Mouse (Mus musculus) spleen, adult 2 months (tissue): ENCODE measurements around the gene Tmem150b. TPM values are rescaled to one million over a fixed set of nuclear protein-coding genes. Genes with fewer than 3 reads are reported as not detected.

Experiments used
- DNase-seq, 2 experiments: peaks; one replicate each; pipeline versions ENCODE4 v3.0.0 to v3.0.0-alpha.2; 2012 to 2021; ENCODE audit warnings: low spot score in 2 of 2, low read depth in 1 of 2
- H3K27ac ChIP-seq: fragments of 200-500 bp; 2 replicates; pipeline ENCODE4 v1.5.1; 2012; ENCODE audit warnings: low read length, inconsistent platforms; ENCODE audit not compliant: insufficient read depth
- H3K27me3 ChIP-seq: fragments of 200-500 bp; 2 replicates; pipeline ENCODE4 v1.6.1; 2012; ENCODE audit warnings: mild to moderate bottlenecking, moderate library complexity, low read length, inconsistent platforms; ENCODE audit not compliant: control insufficient read depth, insufficient read depth
- H3K36me3 ChIP-seq: fragments of 200-500 bp; 2 replicates; pipeline ENCODE4 v1.6.1; 2012; ENCODE audit warnings: mild to moderate bottlenecking, low read length, inconsistent platforms; ENCODE audit not compliant: control insufficient read depth, insufficient read depth
- H3K4me1 ChIP-seq: fragments of 200-500 bp; 2 replicates; pipeline ENCODE4 v1.6.1; 2011; ENCODE audit warnings: inconsistent platforms; ENCODE audit not compliant: control insufficient read depth, insufficient read depth, insufficient read length
- H3K4me3 ChIP-seq: fragments of 200-500 bp; 2 replicates; pipeline ENCODE4 v1.5.1; 2011; ENCODE audit warnings: mild to moderate bottlenecking, inconsistent platforms; ENCODE audit not compliant: insufficient read depth, insufficient read length; ENCODE audit errors: extremely low read depth
- CTCF ChIP-seq: fragments of 200-500 bp; IDR thresholded peaks from 2 replicates; pipeline ENCODE4 v1.5.1; 2011; ENCODE audit warnings: mild to moderate bottlenecking, inconsistent platforms; ENCODE audit not compliant: insufficient read depth, insufficient read length, insufficient replicate concordance; ENCODE audit errors: extremely low read depth
- POLR2A ChIP-seq: fragments of 200-500 bp; IDR thresholded peaks from 2 replicates; pipeline ENCODE4 v1.6.1; 2011; ENCODE audit warnings: low read depth, low read length, inconsistent platforms
- WGBS: fragments of 180-500 bp; shearing (Covaris S2); methylation state at CpG from one replicate; pipeline ENCODE4 v1.1.7; 2018; 5-methylcytosine and 5-hydroxymethylcytosine counted together
- polyA plus RNA-seq: library from polyadenylated mRNA; depleted of rRNA; stranded (reverse); fragments of >200 nt; gene quantifications from 2 replicates; pipeline ENCODE4 v1.2.3, GENCODE M21; 2012

The Tmem150b gene
- polyA plus RNA-seq, 1 experiment, result 3.8 TPM

DNA sequence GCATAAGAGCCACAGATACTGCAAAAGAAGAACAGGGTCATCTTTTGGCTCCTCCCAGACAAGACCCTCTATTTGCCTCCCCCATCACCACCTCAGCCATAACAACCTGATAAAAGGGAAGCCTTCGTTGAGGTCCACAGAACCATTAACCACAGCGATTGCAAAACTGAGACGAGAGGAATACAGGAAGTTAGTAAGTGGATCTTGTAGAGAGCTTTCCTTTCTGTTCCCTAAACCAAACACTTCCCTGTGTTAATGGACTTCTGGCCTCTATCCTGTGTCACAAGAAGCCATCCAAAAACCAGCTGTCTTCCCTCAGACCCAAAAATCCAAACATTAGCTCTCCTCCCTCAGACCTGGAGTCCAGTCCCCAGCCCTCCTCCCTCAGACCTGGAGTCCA, 690 bp downstream of the Tmem150b start:
- Histone ChIP-seq H3K27me3 (no peaks in the 10 kb centered on the region), H3K4me3 (no peak overlapping the region), H3K27ac (peak overlapping the region; percentile 48; the same call in 1 of the 2 replicates), H3K4me1 (peaks cover 5% of the 10 kb centered on the region; the same call in 1 of the 2 replicates), H3K36me3 (no peaks in the 10 kb centered on the region)
- no peak for DNase-seq
- 10% methylated on average over 3 of the region's 3 CpGs for WGBS
- no peak for TF ChIP-seq POLR2A
- TF ChIP-seq CTCF, result no peak

DNA sequence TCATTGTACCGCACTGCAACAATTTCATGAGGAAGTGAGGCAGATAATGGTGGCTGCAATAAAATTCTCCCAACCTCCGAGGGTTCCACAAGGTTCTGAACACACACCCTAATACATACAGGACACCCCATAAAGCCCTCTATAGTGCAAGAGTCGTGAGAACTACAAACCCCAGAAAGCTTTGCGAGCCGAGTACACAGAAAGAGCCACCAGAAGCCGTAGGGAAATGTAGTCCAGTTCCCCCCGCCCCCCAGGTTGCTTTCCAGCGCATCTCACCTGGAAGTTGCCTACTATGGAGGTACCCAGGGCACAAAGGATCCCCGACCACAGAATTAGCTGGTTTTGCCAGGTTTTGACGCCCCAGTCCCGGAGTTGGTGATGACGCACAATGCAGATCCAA, 1.5 kb downstream of the Tmem150b start:
- H3K27ac ChIP-seq, result peak overlapping the region; percentile 37; the same call in 1 of the 2 replicates
- no peaks in the 10 kb centered on the region; the same call in 1 of the 2 replicates for H3K36me3 ChIP-seq
- H3K4me1 ChIP-seq, result peaks cover 5% of the 10 kb centered on the region; the same call in 1 of the 2 replicates
- H3K4me3 ChIP-seq, result peak overlapping the region; percentile 49; the same call in 1 of the 2 replicates
- DNase-seq, result peak in 1 of 2 experiments; percentile 42
- no peak for TF ChIP-seq CTCF
- TF ChIP-seq POLR2A, result no peak
- WGBS, result 46% methylated on average over 12 of the region's 12 CpGs
- H3K27me3 ChIP-seq, result no peaks in the 10 kb centered on the region

DNA sequence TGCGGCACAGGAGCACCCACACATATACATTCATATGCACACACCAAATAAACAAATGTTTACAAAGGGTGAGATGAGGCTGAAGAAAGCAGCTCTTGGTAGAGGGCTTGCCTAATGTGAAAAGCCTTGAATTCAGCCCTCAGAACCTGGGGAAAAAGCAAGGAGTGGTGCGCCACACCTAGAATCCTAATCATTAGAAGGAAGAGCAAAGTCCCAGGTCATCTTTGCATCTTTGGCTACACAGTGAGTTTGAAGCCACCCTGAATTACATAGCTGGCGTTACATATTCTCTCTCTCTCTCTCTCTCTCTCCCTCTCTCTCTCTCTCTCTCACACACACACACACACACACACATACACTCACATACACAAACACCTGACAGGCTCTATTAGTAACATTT, 5.8 kb downstream of the Tmem150b start:
- no peak for TF ChIP-seq CTCF
- TF ChIP-seq POLR2A, result no peak
- Histone ChIP-seq H3K4me3 (no peak overlapping the region), H3K4me1 (no peaks in the 10 kb centered on the region), H3K27me3 (no peaks in the 10 kb centered on the region), H3K36me3 (no peaks in the 10 kb centered on the region; the same call in 1 of the 2 replicates), H3K27ac (no peak overlapping the region)
- no peak for DNase-seq
- 94% methylated on average over 3 of the region's 3 CpGs for WGBS

DNA sequence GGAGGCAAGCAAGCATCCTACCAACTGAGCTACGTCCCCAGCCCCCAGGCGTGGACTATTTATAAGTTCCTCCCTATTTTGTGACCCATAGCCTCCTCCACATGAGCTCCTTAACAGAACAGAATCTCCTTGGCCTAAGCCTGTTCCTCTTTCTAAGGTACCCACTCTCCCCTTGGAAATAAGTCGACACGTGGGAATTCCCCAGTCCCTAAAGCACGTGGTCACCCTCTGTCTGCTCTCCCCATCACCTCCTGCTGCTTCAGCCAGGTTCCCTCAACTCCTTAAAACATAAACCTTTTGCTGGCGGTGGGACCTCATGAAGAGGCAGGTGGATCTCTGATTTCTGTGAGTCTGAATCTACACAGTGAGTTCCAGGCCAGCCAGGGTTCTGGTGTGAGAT, 8.1 kb downstream of the Tmem150b start:
- TF ChIP-seq CTCF, result no peak
- TF ChIP-seq POLR2A, result no peak
- no peak overlapping the region for H3K27ac ChIP-seq
- no peaks in the 10 kb centered on the region for H3K27me3 ChIP-seq
- DNase-seq, result no peak
- H3K36me3 ChIP-seq, result no peaks in the 10 kb centered on the region; the same call in 1 of the 2 replicates
- WGBS, result 68% methylated on average over 6 of the region's 6 CpGs
- H3K4me1 ChIP-seq, result no peaks in the 10 kb centered on the region
- no peak overlapping the region for H3K4me3 ChIP-seq

DNA sequence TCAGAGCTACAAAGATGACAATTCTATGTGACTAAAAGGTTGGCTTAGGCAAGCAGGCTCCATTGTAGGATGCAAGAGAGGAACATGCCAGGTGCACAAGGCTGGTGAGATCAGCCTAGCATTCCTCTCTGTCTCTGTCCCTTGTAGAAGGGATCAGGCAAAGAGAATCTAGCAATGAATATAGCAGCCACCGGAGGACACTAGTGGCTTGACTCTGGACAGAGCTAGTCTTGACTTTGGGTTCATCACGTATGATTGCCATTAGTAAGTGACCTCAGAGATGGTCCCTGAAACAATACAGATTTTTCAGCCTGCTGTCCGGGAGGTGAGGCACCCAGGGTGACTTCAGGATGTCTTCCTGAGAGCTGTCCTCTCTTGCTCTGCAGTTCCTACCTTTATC, 12.5 kb downstream of the Tmem150b start:
- H3K27me3 ChIP-seq, result no peaks in the 10 kb centered on the region
- H3K4me3 ChIP-seq, result no peak overlapping the region
- no peaks in the 10 kb centered on the region for H3K36me3 ChIP-seq
- no peak for DNase-seq
- no peak overlapping the region for H3K27ac ChIP-seq
- no peak for TF ChIP-seq CTCF
- no peak for TF ChIP-seq POLR2A
- H3K4me1 ChIP-seq, result no peaks in the 10 kb centered on the region
- 74% methylated on average over 3 of the region's 3 CpGs for WGBS

DNA sequence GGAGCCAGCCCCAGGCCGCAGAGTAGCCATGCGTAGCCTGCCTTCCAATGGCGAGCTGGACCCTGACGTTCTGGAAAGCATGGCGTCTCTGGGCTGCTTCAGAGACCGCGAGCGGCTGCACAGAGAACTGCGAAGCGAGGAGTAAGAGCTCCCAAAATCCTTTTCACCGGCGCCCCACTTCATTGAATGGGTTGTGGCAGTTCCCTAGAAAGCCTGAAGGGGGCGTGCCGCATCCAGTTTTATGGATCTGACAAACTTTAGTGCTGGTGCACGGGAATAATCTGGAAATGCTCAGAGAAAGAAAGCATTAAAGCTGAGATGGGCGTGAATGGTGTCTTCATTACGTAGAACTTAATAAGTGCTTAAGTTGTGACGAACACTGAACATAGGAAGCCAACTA, 20.0 kb downstream of the Tmem150b start:
- no peaks in the 10 kb centered on the region for H3K36me3 ChIP-seq
- no peak overlapping the region for H3K27ac ChIP-seq
- 38% methylated on average over 18 of the region's 18 CpGs for WGBS
- DNase-seq, result peak in 1 of 2 experiments; percentile 15
- H3K4me1 ChIP-seq, result no peaks in the 10 kb centered on the region
- no peak overlapping the region for H3K4me3 ChIP-seq
- TF ChIP-seq POLR2A (no peak), CTCF (peak; percentile 36; the same call in 1 of the 2 replicates)
- H3K27me3 ChIP-seq, result no peaks in the 10 kb centered on the region

DNA sequence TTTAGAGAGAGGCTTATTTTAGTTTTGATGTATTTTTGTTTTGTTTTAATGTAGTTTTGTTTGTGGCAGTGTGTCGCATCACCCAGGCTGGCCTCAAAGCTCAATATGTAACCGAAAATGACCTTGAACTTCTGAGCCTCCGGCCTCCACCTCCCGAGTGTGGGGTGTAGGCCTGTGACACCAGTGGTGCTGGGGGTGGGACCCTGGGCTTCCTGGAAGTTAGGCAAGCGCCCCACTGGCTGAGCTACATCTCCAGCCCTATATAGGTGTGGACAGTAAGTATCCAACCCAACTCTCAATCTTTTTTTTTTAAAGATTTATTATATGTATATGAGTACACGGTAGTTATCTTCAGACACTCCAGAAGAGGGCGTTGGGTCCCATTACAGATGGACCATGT, 21.9 kb downstream of the Tmem150b start:
- no peak for DNase-seq
- no peak overlapping the region for H3K4me3 ChIP-seq
- TF ChIP-seq POLR2A, result no peak
- H3K36me3 ChIP-seq, result no peaks in the 10 kb centered on the region
- H3K27ac ChIP-seq, result no peak overlapping the region
- H3K27me3 ChIP-seq, result no peaks in the 10 kb centered on the region
- WGBS, result 90% methylated on average over 7 of the region's 7 CpGs
- H3K4me1 ChIP-seq, result no peaks in the 10 kb centered on the region

DNA sequence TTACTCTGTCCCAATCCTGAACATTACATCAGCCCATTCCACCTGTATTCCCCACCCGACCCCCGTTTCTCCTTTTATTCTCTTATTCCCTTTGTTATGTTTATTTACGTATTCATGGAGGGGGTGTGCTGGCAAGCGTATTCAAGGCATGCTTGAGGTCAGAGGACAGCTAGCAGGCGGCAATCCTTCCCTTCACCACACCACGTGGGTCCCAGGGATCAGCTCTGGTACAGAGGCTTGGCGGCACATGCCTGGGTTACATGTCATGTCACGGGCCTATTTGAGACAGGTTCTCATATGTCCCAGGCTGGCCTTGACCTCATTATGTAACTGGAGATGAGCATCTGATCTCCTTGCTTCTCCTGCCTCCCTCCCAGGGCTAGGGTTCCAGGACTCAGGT, 22.7 kb downstream of the Tmem150b start:
- H3K4me3 ChIP-seq, result no peak overlapping the region
- no peaks in the 10 kb centered on the region for H3K4me1 ChIP-seq
- 89% methylated on average over 8 of the region's 8 CpGs for WGBS
- DNase-seq, result no peak
- no peak overlapping the region for H3K27ac ChIP-seq
- no peaks in the 10 kb centered on the region for H3K36me3 ChIP-seq
- H3K27me3 ChIP-seq, result no peaks in the 10 kb centered on the region
- TF ChIP-seq CTCF, result no peak
- TF ChIP-seq POLR2A, result no peak
